Mouse (Mus musculus): ENCODE measurements around the gene Fam24a.

The Fam24a gene

GRCm38 (mm10) chr7:131333564-131333963 lies at the start of gene Fam24a:
Gene Fam24a (plus strand): TSS chr7:131333864.
- no peak for DNase-seq (ENCODE audit: low spot score in 2 of 2)

DNA sequence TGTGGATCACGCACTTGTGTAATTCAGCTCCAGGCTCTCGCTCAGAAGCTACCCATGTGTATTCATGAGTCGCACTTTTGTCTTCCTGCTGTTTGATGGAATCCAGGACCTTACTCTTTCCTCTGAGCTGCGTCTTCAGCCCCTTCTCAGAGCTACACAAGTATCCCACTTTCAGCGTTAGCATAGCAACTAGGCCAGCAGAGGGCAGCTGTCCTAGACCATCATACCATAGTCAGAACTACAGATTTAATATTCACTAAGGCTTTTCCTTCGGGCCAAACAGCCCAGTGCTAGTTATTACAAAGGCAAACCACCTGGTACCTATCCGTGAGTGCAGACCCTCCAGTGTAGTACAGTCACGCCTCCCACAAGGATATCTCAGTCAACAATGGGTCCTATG lies 36.5 kb upstream of the Fam24a start:
- DNase-seq (ENCODE audit: low spot score in 2 of 2): no peak

GRCm38 (mm10) chr7:131303340-131303739 lies 30.3 kb upstream of the Fam24a start:
- DNase-seq (ENCODE audit: low spot score in 2 of 2): no peak

GRCm38 (mm10) chr7:131306733-131307132 lies 26.9 kb upstream of the Fam24a start:
- DNase-seq (ENCODE audit: low spot score in 2 of 2): no peak

GRCm38 (mm10) chr7:131314493-131314892 lies 19.2 kb upstream of the Fam24a start:
- DNase-seq (ENCODE audit: low spot score in 2 of 2): no peak

- no peak for DNase-seq (ENCODE audit: low spot score in 2 of 2)
These were observed 16.1 kb upstream of the Fam24a start for GRCm38 (mm10) chr7:131317587-131317986.

- no peak for DNase-seq (ENCODE audit: low spot score in 2 of 2)
These were observed 15.3 kb upstream of the Fam24a start for GRCm38 (mm10) chr7:131318340-131318739.

GRCm38 (mm10) chr7:131322192-131322591 lies 11.5 kb upstream of the Fam24a start, which contains the start of gene Cuzd1:
Gene Cuzd1 (minus strand): TSS chr7:131322292.
- DNase-seq (ENCODE audit: low spot score in 2 of 2): no peak

GRCm38 (mm10) chr7:131327054-131327453 lies 6.6 kb upstream of the Fam24a start:
- DNase-seq (ENCODE audit: low spot score in 2 of 2): no peak

- DNase-seq (ENCODE audit: low spot score in 2 of 2): no peak
These were observed 4.2 kb upstream of the Fam24a start, which contains the start of gene Fam24b for GRCm38 (mm10) chr7:131329416-131329815. Gene Fam24b (minus strand): TSS chr7:131329516.

- no peak for DNase-seq (ENCODE audit: low spot score in 2 of 2)
These were observed 2.0 kb upstream of the Fam24a start for GRCm38 (mm10) chr7:131331688-131332087.

DNA sequence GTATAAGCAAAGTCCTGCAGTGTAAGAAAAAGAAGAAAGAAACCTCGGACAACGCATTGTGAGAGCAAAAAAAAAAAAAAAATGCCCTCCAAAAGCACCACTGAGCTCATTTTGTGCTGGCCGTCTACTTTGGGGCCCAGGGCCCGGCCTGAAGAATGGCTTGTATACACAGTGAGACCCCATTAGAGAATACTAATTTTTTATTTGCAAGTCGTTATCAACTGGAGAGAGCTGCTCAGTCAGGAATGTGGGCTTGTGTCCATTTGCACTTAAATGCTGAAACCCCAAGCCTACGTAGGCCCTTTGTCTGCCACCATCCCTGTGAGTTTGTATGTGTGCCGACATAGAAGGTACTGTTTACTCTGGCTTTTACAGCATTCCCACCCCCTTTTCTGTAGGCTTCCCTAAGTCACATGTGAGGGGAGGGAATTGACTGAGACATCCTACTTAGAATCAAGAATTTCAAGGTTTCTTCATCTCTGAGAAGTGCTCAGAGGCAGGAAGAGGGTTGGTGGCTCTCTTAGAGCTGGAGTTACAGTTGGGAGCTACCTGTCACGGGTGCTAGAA lies 3.9 kb downstream of the Fam24a start:
- no peak for DNase-seq (ENCODE audit: low spot score in 2 of 2)

GRCm38 (mm10) chr7:131345856-131346541 lies 12.3 kb downstream of the Fam24a start:
- no peak for DNase-seq (ENCODE audit: low spot score in 2 of 2)

GRCm38 (mm10) chr7:131356105-131356504 lies 22.4 kb downstream of the Fam24a start:
- DNase-seq (ENCODE audit: low spot score in 2 of 2): no peak

- DNase-seq (ENCODE audit: low spot score in 2 of 2): no peak
These were observed 28.6 kb downstream of the Fam24a start for GRCm38 (mm10) chr7:131362269-131362614.

DNA sequence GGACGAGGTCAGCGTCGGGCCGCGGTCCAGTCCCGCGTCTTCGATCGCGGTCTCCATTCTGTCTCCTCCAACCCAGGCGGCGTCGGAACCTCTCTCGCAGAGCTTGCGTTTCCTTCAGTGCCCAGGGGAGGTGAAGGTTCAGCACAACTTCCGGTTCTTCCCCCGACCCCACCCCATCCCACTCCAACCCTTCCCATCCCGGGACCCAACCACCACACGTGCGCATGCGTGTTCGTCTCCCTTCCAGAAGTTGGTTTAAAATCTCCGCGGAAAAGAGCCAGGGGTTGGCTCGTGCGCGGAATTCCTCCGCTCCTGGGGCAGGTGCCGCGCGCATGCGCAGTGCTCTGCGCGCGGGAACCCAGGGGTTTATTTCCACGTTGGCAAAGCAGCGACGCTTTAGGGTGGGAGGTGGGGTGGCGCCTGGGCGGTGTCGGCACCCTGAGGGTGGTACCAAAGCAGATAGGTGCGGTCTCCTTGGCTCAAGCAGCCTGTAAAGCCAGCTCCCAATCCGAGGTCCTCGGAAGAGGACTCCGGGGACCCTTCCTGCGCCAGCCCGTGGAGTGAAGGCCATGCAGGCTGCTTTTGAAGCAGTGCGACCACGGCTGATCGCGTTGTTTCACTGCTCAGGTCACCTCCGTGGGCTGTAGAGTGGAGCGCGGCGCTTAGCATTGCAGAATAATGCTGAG lies 29.1 kb downstream of the Fam24a start, which contains the start of gene 2310057M21Rik:
TSS of gene 2310057M21Rik (minus strand) at position 145 of the 686 bp plus-strand sequence.
- DNase-seq (ENCODE audit: low spot score in 2 of 2): peak; percentile 81 to 92

GRCm38 (mm10) chr7:131364131-131364530 lies 30.5 kb downstream of the Fam24a start:
- DNase-seq (ENCODE audit: low spot score in 2 of 2): no peak

- DNase-seq (ENCODE audit: low spot score in 2 of 2): peak; percentile 80 to 90
These were observed 37.2 kb downstream of the Fam24a start, which contains the start of gene Pstk for GRCm38 (mm10) chr7:131370648-131371469. Gene Pstk (plus strand): TSS chr7:131371141.

GRCm38 (mm10) chr7:131371470-131371860 lies 37.8 kb downstream of the Fam24a start:
- DNase-seq (ENCODE audit: low spot score in 2 of 2): no peak

- DNase-seq (ENCODE audit: low spot score in 2 of 2): no peak
These were observed 38.4 kb downstream of the Fam24a start for GRCm38 (mm10) chr7:131371880-131372651.
